28 mouse cellular contexts compared by ENCODE assay signal in the genomic region with DNA sequence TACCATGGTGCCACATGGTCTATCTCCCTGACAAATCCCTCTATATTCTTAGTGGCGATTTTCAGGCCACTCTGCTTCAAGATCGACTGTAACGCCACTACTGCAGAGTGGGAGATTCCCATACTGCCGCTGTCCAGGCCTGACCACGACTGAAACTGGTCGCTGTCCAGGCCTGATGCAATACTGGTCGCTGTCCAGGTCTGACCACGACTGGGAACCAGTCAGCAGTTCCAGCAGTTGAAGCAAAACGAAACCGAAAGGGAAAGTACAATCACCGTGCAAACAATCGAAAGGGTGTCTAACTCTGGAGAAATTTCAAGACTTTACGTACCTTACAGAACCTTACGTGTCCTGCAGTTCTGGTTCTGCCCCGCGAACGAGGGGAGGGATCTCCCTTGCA.
DNase-seq lines count a peak whose midpoint lies in the region; ATAC-seq and TF ChIP-seq lines count a peak whose summit lies in the region.
"Had no signal": no experiment of that assay in that cellular context is flagged by ENCODE, and none has a peak within 500 bp of the region (broad histone marks: within the 10 kb centered on the region; RNA-seq: fewer than 3 reads in every experiment).

No protein-coding gene starts in this region.

- no peaks in the 10 kb centered on the region for H3K4me1 ChIP-seq in brown adipose tissue, adult 24 weeks (ENCODE audit: control insufficient read depth, insufficient read depth, insufficient read length, low read length)
- H3K4me1 ChIP-seq in lung, postnatal 0 days (ENCODE audit: insufficient read depth, low read depth, low read length) = no peaks in the 10 kb centered on the region
- H3K4me1 ChIP-seq: embryonic facial prominence, embryonic 12.5 days; embryonic facial prominence, embryonic 15.5 days; heart, embryonic 12.5 days; heart, embryonic 15.5 days; hindbrain, embryonic 10.5 days; hindbrain, embryonic 13.5 days; intestine, embryonic 15.5 days had no signal

- H3K4me2 ChIP-seq in lung, postnatal 0 days (replicated peaks; ENCODE audit: low read depth, low read length) = no peak overlapping the region
- H3K4me2 ChIP-seq: embryonic facial prominence, embryonic 12.5 days; embryonic facial prominence, embryonic 15.5 days; heart, embryonic 12.5 days; heart, embryonic 15.5 days; hindbrain, embryonic 13.5 days; intestine, embryonic 15.5 days had no signal

- H3K4me3 ChIP-seq in brown adipose tissue, adult 24 weeks (ENCODE audit: insufficient read depth, low read depth, low read length) = peak overlapping the region; percentile 31
- no peak overlapping the region for H3K4me3 ChIP-seq in lung, postnatal 0 days (ENCODE audit: low read depth, low read length)
- H3K4me3 ChIP-seq: embryonic facial prominence, embryonic 12.5 days; embryonic facial prominence, embryonic 15.5 days; heart, embryonic 12.5 days; heart, embryonic 15.5 days; hindbrain, embryonic 10.5 days; hindbrain, embryonic 13.5 days; intestine, embryonic 15.5 days had no signal

- no peak for ATAC-seq in lung, postnatal 0 days
- ATAC-seq: forebrain, embryonic 14.5 days; forebrain, postnatal 0 days; hindbrain, embryonic 16.5 days; intestine, embryonic 15.5 days; Patski had no signal

- no peak overlapping the region for H3K9ac ChIP-seq in lung, postnatal 0 days (replicated peaks; ENCODE audit: low read depth)
- H3K9ac ChIP-seq: embryonic facial prominence, embryonic 12.5 days; embryonic facial prominence, embryonic 15.5 days; forebrain, postnatal 0 days; heart, embryonic 12.5 days; heart, embryonic 15.5 days; hindbrain, embryonic 13.5 days; intestine, embryonic 15.5 days had no signal

- DNase-seq in 3T3-L1 (ENCODE audit: low read depth, low spot score) (peak; percentile 32), MN1 (ENCODE audit: low spot score) (peak; percentile 35)
- DNase-seq in left cerebral cortex, postnatal 36 days (ENCODE audit: low spot score in 2 of 2) = no peak
- DNase-seq in urinary bladder, postnatal 36 days (ENCODE audit: low spot score in 2 of 2) = no peak
- no peak for DNase-seq in lung, postnatal 0 days (ENCODE audit: low spot score)
- DNase-seq: adrenal gland, adult 8-10 months; adrenal gland, postnatal 25 days; B cell, adult 2 months; cerebellum, adult 18-20 months; cerebellum, adult 9-10 months; cerebellum, postnatal 14 days; forebrain, postnatal 0 days; gastrocnemius, postnatal 25 days; heart, adult 18-20 months; heart, postnatal 10 days; heart, postnatal 36 days; kidney, adult 11 months had no signal

- no peaks in the 10 kb centered on the region for H3K9me3 ChIP-seq in lung, postnatal 0 days (ENCODE audit: low read length)
- H3K9me3 ChIP-seq: embryonic facial prominence, embryonic 12.5 days; embryonic facial prominence, embryonic 15.5 days; heart, embryonic 15.5 days; hindbrain, embryonic 13.5 days; intestine, embryonic 15.5 days had no signal

- intact Hi-C loops in left cerebral cortex, postnatal 36 days (cut with DNase I) = no loop called here

- TF ChIP-seq EP300 in lung, postnatal 0 days (IDR thresholded peaks at IDR 0.05) = no peak

- 88% methylated on average over 17 of the region's 17 CpGs for WGBS in lung, postnatal 0 days

- no peak overlapping the region for H3K27ac ChIP-seq in brown adipose tissue, adult 24 weeks (replicated peaks; ENCODE audit: low read depth, low read length)
- no peak overlapping the region for H3K27ac ChIP-seq in lung, postnatal 0 days (ENCODE audit: low read length)
- H3K27ac ChIP-seq: embryonic facial prominence, embryonic 12.5 days; embryonic facial prominence, embryonic 15.5 days; heart, embryonic 15.5 days; hindbrain, embryonic 10.5 days; hindbrain, embryonic 13.5 days; intestine, embryonic 15.5 days had no signal

- H3K36me3 ChIP-seq in lung, postnatal 0 days (ENCODE audit: insufficient read depth, low read length) = no peaks in the 10 kb centered on the region
- H3K36me3 ChIP-seq: embryonic facial prominence, embryonic 12.5 days; embryonic facial prominence, embryonic 15.5 days; heart, embryonic 12.5 days; heart, embryonic 15.5 days; hindbrain, embryonic 10.5 days; hindbrain, embryonic 13.5 days; intestine, embryonic 15.5 days had no signal

- no peak for TF ChIP-seq CTCF in lung, postnatal 0 days (IDR thresholded peaks at IDR 0.05)

- H3K27me3 ChIP-seq in lung, postnatal 0 days (replicated peaks; ENCODE audit: insufficient read depth, low read length) = no peaks in the 10 kb centered on the region
- H3K27me3 ChIP-seq: embryonic facial prominence, embryonic 12.5 days; embryonic facial prominence, embryonic 15.5 days; heart, embryonic 12.5 days; heart, embryonic 15.5 days; hindbrain, embryonic 13.5 days; intestine, embryonic 15.5 days; Patski had no signal

Comparison
In these comparisons a context has a peak if more than half of its experiments do, and no peak if none do; other contexts are left out.
1. DNase-seq: peak in 3T3-L1 (single experiment) and MN1 (single experiment); none in left cerebral cortex, postnatal 36 days (0 of 2), urinary bladder, postnatal 36 days (0 of 2) and lung, postnatal 0 days (single experiment).